ENCODE assay signal across 22 mouse cellular contexts in the genomic region with DNA sequence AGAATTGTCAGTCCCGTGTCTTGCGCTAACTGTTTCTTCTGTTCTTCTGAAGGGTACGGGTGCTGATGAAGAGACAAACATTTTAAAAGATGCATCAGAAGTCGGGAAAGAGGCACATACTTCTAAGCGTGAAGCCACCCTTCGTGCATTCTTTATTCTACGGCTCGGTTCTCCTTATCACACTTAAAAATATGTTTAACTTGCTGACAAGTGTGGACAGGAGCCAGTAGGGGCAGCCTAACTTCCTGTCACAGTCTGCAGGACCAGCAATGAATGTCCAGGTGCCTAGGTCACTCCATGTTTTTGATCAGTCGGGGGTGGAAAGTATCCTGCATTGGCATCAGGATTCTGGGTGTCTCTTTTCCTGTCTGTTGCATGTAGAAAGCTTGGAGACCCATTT.
DNase-seq lines count a peak whose midpoint lies in the region; ATAC-seq lines count a peak whose summit lies in the region.
"Had no signal": no experiment of that assay in that cellular context is flagged by ENCODE, and none has a peak within 500 bp of the region (broad histone marks: within the 10 kb centered on the region; RNA-seq: fewer than 3 reads in every experiment).

No protein-coding gene starts in this region.

- WGBS in heart, embryonic 16.5 days, result 42% methylated on average over 9 of the region's 9 CpGs
- WGBS in midbrain, embryonic 13.5 days, result 93% methylated on average over 9 of the region's 9 CpGs
- 84% methylated on average over 9 of the region's 9 CpGs for WGBS in midbrain, embryonic 11.5 days
- WGBS in hindbrain, embryonic 14.5 days, result 84% methylated on average over 9 of the region's 9 CpGs
- WGBS in limb, embryonic 10.5 days, result 89% methylated on average over 9 of the region's 9 CpGs

- no peaks in the 10 kb centered on the region for H3K27me3 ChIP-seq in heart, embryonic 16.5 days (ENCODE audit: control insufficient read depth, insufficient read depth, low read length)
- H3K27me3 ChIP-seq in midbrain, embryonic 13.5 days, result 0 out of 2 replicates have a peak, but pooled peaks cover 3% of the 10 kb centered on the region
- no peaks in the 10 kb centered on the region for H3K27me3 ChIP-seq in midbrain, embryonic 11.5 days (ENCODE audit: control insufficient read depth, insufficient read depth, low read length)
- no peaks in the 10 kb centered on the region for H3K27me3 ChIP-seq in hindbrain, embryonic 14.5 days (ENCODE audit: control insufficient read depth, insufficient read depth, low read length)
- no peaks in the 10 kb centered on the region for H3K27me3 ChIP-seq in limb, embryonic 10.5 days (ENCODE audit: low read depth, poor library complexity, severe bottlenecking)
- H3K27me3 ChIP-seq: limb, embryonic 15.5 days; midbrain, embryonic 12.5 days had no signal

- H3K4me2 ChIP-seq in heart, embryonic 16.5 days (ENCODE audit: low read depth, low read length), result peak overlapping the region; percentile 37; the same call in 1 of the 2 replicates
- no peak overlapping the region for H3K4me2 ChIP-seq in midbrain, embryonic 13.5 days (replicated peaks)
- no peak overlapping the region for H3K4me2 ChIP-seq in midbrain, embryonic 11.5 days
- H3K4me2 ChIP-seq in hindbrain, embryonic 14.5 days (replicated peaks), result no peak overlapping the region
- H3K4me2 ChIP-seq: limb, embryonic 15.5 days; midbrain, embryonic 12.5 days had no signal

- no peaks in the 10 kb centered on the region for H3K9me3 ChIP-seq in heart, embryonic 16.5 days (replicated peaks; ENCODE audit: control insufficient read depth, low read length)
- H3K9me3 ChIP-seq in midbrain, embryonic 13.5 days, result no peaks in the 10 kb centered on the region
- H3K9me3 ChIP-seq in midbrain, embryonic 11.5 days (ENCODE audit: control insufficient read depth, low read length), result no peaks in the 10 kb centered on the region
- H3K9me3 ChIP-seq in hindbrain, embryonic 14.5 days (ENCODE audit: control insufficient read depth, low read length), result no peaks in the 10 kb centered on the region
- H3K9me3 ChIP-seq in limb, embryonic 10.5 days (replicated peaks), result no peaks in the 10 kb centered on the region
- H3K9me3 ChIP-seq: limb, embryonic 15.5 days; midbrain, embryonic 12.5 days had no signal

- H3K36me3 ChIP-seq in heart, embryonic 16.5 days (ENCODE audit: control insufficient read depth, insufficient read depth), result no peaks in the 10 kb centered on the region
- no peaks in the 10 kb centered on the region; the same call in 1 of the 2 replicates for H3K36me3 ChIP-seq in midbrain, embryonic 13.5 days
- H3K36me3 ChIP-seq in midbrain, embryonic 11.5 days (ENCODE audit: control insufficient read depth, insufficient read depth, low read length), result no peaks in the 10 kb centered on the region
- peaks cover 8% of the 10 kb centered on the region; the same call in 1 of the 2 replicates for H3K36me3 ChIP-seq in hindbrain, embryonic 14.5 days (replicated peaks; ENCODE audit: control insufficient read depth, insufficient read depth)
- peaks cover 39% of the 10 kb centered on the region for H3K36me3 ChIP-seq in limb, embryonic 10.5 days
- H3K36me3 ChIP-seq: G1E; limb, embryonic 15.5 days had no signal

- peaks cover 45% of the 10 kb centered on the region for H3K4me1 ChIP-seq in heart, embryonic 16.5 days (ENCODE audit: control insufficient read depth, insufficient read depth, low read length)
- H3K4me1 ChIP-seq in midbrain, embryonic 13.5 days (replicated peaks), result peaks cover 25% of the 10 kb centered on the region
- H3K4me1 ChIP-seq in midbrain, embryonic 11.5 days (ENCODE audit: control insufficient read depth, insufficient read depth, low read length), result no peaks in the 10 kb centered on the region
- peaks cover 13% of the 10 kb centered on the region; the same call in 1 of the 2 replicates for H3K4me1 ChIP-seq in hindbrain, embryonic 14.5 days (replicated peaks; ENCODE audit: control insufficient read depth, insufficient read depth, low read length)
- H3K4me1 ChIP-seq in limb, embryonic 10.5 days, result peaks cover 27% of the 10 kb centered on the region

- no peak for DNase-seq in heart, postnatal 4 days
- no peak for DNase-seq in midbrain, embryonic 11.5 days (ENCODE audit: low spot score, missing footprints)
- DNase-seq in hindbrain, embryonic 14.5 days (ENCODE audit: low spot score), result no peak
- DNase-seq in limb, embryonic 10.5 days (ENCODE audit: low spot score), result no peak
- DNase-seq in frontal cortex, postnatal 25 days (ENCODE audit: low spot score in 2 of 2), result no peak
- DNase-seq: adrenal gland, adult 2 months; cerebellum, postnatal 10 days; gastrocnemius, postnatal 25 days; heart, postnatal 14 days; kidney, adult 18-20 months; kidney, postnatal 4 days; liver, postnatal 0 days; retina, postnatal 1 day; right cerebral cortex, postnatal 4 days; thymus, postnatal 4 days had no signal

- no peak for ATAC-seq in heart, embryonic 16.5 days (replicated peaks; ENCODE audit: extremely low read depth, insufficient read depth, low FRiP score)
- no peak for ATAC-seq in midbrain, embryonic 13.5 days
- ATAC-seq in midbrain, embryonic 11.5 days (ENCODE audit: low FRiP score), result no peak
- no peak for ATAC-seq in hindbrain, embryonic 14.5 days (ENCODE audit: low FRiP score)
- ATAC-seq: CD4-positive, CD25-positive, alpha-beta regulatory T cell, adult 4 months; liver, postnatal 0 days had no signal

- H3K4me3 ChIP-seq in heart, embryonic 16.5 days (ENCODE audit: low read length), result no peak overlapping the region
- no peak overlapping the region for H3K4me3 ChIP-seq in midbrain, embryonic 13.5 days (replicated peaks)
- H3K4me3 ChIP-seq in midbrain, embryonic 11.5 days (ENCODE audit: low read depth, low read length), result no peak overlapping the region
- no peak overlapping the region for H3K4me3 ChIP-seq in hindbrain, embryonic 14.5 days (replicated peaks; ENCODE audit: low read length)
- H3K4me3 ChIP-seq in limb, embryonic 10.5 days, result no peak overlapping the region
- H3K4me3 ChIP-seq: limb, embryonic 15.5 days; midbrain, embryonic 12.5 days had no signal

- peak overlapping the region; percentile 51 for H3K27ac ChIP-seq in heart, embryonic 16.5 days (ENCODE audit: low read length)
- H3K27ac ChIP-seq in midbrain, embryonic 13.5 days, result 0 out of 2 replicates have a peak overlapping the region, but pooled peaks have one; percentile 48
- no peak overlapping the region for H3K27ac ChIP-seq in midbrain, embryonic 11.5 days (ENCODE audit: low read depth, low read length)
- H3K27ac ChIP-seq in hindbrain, embryonic 14.5 days, result peak overlapping the region; percentile 10; the same call in 1 of the 2 replicates
- H3K27ac ChIP-seq in limb, embryonic 10.5 days, result no peak overlapping the region
- H3K27ac ChIP-seq: limb, embryonic 15.5 days; macrophage; midbrain, embryonic 12.5 days had no signal

- H3K9ac ChIP-seq in heart, embryonic 16.5 days (ENCODE audit: low read length), result no peak overlapping the region
- no peak overlapping the region for H3K9ac ChIP-seq in midbrain, embryonic 13.5 days (replicated peaks)
- no peak overlapping the region for H3K9ac ChIP-seq in midbrain, embryonic 11.5 days (ENCODE audit: low read length)
- H3K9ac ChIP-seq in hindbrain, embryonic 14.5 days, result no peak overlapping the region
- H3K9ac ChIP-seq: limb, embryonic 15.5 days; liver, postnatal 0 days; midbrain, embryonic 12.5 days had no signal

Comparison
In these comparisons a context has a peak if more than half of its experiments do, and no peak if none do; other contexts are left out.
1. H3K27ac ChIP-seq: peak in heart, embryonic 16.5 days (single experiment), midbrain, embryonic 13.5 days (single experiment) and hindbrain, embryonic 14.5 days (single experiment); none in midbrain, embryonic 11.5 days (single experiment) and limb, embryonic 10.5 days (single experiment).